Mouse (Mus musculus) forebrain, embryonic 16.5 days (tissue): ENCODE results near the gene Stap2. TPM values are rescaled to one million over a fixed set of nuclear protein-coding genes. Genes with fewer than 3 reads are reported as not detected.

ENCODE experiments used
- ATAC-seq: fragments of 200-750 bp; cut with Nextera tagmentation; 2 replicates; pipeline ENCODE4 v1.8.0; 2017; ENCODE audit warnings: mild to moderate bottlenecking, moderate library complexity
- H3K27ac ChIP-seq: fragments of 300-500 bp; sonication (generic); 2 replicates; pipeline ENCODE4 v1.5.1; 2014; ENCODE audit warnings: low read length, control low read depth
- H3K27me3 ChIP-seq: fragments of 300-500 bp; sonication (generic); replicated peaks from 2 replicates; pipeline ENCODE4 v1.6.1; 2014; ENCODE audit warnings: low read length; ENCODE audit not compliant: control insufficient read depth, insufficient read depth
- H3K36me3 ChIP-seq: fragments of 300-500 bp; sonication (generic); 2 replicates; pipeline ENCODE4 v1.6.1; 2014; ENCODE audit not compliant: control insufficient read depth, insufficient read depth
- H3K4me1 ChIP-seq: fragments of 300-500 bp; sonication (generic); replicated peaks from 2 replicates; pipeline ENCODE4 v1.6.1; 2014; ENCODE audit warnings: low read length; ENCODE audit not compliant: control insufficient read depth, insufficient read depth
- H3K4me2 ChIP-seq: fragments of 300-500 bp; sonication (generic); 2 replicates; pipeline ENCODE4 v1.6.1; 2014; ENCODE audit warnings: mild to moderate bottlenecking, low read length, control low read depth
- H3K4me3 ChIP-seq: fragments of 300-500 bp; sonication (generic); replicated peaks from 2 replicates; pipeline ENCODE4 v1.5.1; 2014; ENCODE audit warnings: mild to moderate bottlenecking, low read length, control low read depth
- H3K9ac ChIP-seq: fragments of 300-500 bp; sonication (generic); replicated peaks from 2 replicates; pipeline ENCODE4 v1.6.1; 2014; ENCODE audit warnings: low read depth, low read length, control low read depth
- H3K9me3 ChIP-seq: fragments of 300-500 bp; sonication (generic); 2 replicates; pipeline ENCODE4 v1.6.1; 2016; ENCODE audit warnings: low read length; ENCODE audit not compliant: control insufficient read depth
- WGBS: fragments of 180-500 bp; shearing (Covaris S2); extraction: QIAGEN DNeasy Blood & Tissue Kit; methylation state at CpG from one replicate; pipeline ENCODE4 v1.1.7; 2014; 5-methylcytosine and 5-hydroxymethylcytosine counted together
- polyA plus RNA-seq: library from polyadenylated mRNA; unstranded; fragments of >200 nt; fragmentation: Nextera tagmentation; extraction: Ambion mirVana; gene quantifications from 2 replicates; pipeline ENCODE4 v1.2.1, GENCODE M21; 2015

The Stap2 gene
- polyA plus RNA-seq, 1 experiment from 2014 or later, result 6.6 TPM

DNA sequence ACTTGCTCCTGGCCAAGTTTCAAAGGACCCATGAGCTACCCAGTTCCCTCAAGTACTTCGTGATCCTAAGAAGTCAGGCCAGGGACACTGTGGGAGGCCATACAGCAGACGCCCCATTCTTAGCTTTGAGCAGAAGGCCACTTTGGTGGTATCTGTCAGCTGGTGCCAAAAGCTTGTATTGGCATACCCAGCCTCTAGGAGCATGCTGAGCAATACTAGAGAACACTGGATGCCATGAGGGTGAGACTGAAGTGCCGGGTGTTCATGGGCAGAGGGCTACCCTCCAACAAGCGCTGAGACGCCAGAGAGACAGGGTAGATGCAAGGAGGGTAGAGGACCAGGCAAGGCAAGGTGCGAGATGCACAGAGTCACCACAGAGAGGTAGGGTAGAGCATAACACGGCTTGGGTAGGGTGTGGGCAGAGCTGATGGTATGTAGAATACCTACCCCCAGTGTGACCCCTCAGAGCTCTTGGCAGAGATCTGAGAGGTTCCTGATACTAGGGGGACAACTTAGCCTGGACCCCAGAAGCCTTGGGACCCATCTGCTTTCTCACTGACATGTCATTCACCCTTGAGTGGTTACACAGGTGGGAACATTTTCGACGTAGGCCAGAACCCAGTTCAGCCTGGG, 25.0 kb upstream of the Stap2 start:
- peaks cover 24% of the 10 kb centered on the region for H3K4me1 ChIP-seq
- ATAC-seq, result no peak
- no peak overlapping the region for H3K9ac ChIP-seq
- H3K27me3 ChIP-seq, result no peaks in the 10 kb centered on the region
- H3K4me3 ChIP-seq, result no peak overlapping the region
- H3K4me2 ChIP-seq, result no peak overlapping the region
- H3K27ac ChIP-seq, result no peak overlapping the region
- H3K9me3 ChIP-seq, result no peaks in the 10 kb centered on the region
- H3K36me3 ChIP-seq, result peaks cover 6% of the 10 kb centered on the region; the same call in 1 of the 2 replicates
- WGBS, result 86% methylated on average over 9 of the region's 9 CpGs

DNA sequence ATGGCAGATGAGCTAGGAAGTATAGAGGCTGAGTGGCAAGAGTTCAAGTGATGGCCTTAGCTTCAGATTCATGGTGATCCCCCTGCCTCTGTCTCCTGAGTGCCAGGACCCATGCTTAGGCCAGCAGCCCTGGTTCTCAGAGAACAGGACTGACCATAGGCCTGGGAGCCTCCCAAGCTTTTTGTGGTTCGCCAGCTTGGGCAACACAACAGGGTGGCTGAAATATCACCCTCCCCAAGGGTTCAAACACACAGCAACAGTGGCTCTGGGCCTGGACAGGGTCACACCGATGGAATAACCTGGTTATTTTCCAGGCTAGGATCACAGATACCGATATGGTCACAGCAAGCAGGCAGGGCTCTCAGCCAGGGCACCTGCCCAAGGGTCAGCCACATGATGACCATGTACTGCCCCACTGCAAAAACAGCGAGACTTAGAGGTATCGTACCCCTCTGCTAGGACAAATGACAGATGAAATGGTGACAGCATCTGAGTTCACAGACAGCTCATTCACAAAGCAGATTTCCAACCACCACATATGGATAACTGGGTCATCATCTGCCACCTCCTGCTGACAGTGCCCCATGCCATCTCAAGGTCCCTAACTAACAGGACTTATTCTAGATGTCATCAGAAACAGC, 22.5 kb upstream of the Stap2 start:
- ATAC-seq, result no peak
- no peaks in the 10 kb centered on the region for H3K27me3 ChIP-seq
- no peak overlapping the region for H3K27ac ChIP-seq
- no peak overlapping the region for H3K9ac ChIP-seq
- peaks cover 4% of the 10 kb centered on the region for H3K4me1 ChIP-seq
- H3K36me3 ChIP-seq, result peaks cover 2% of the 10 kb centered on the region; the same call in 1 of the 2 replicates
- H3K9me3 ChIP-seq, result no peaks in the 10 kb centered on the region
- 92% methylated on average over 5 of the region's 5 CpGs for WGBS
- no peak overlapping the region for H3K4me3 ChIP-seq
- H3K4me2 ChIP-seq, result no peak overlapping the region

DNA sequence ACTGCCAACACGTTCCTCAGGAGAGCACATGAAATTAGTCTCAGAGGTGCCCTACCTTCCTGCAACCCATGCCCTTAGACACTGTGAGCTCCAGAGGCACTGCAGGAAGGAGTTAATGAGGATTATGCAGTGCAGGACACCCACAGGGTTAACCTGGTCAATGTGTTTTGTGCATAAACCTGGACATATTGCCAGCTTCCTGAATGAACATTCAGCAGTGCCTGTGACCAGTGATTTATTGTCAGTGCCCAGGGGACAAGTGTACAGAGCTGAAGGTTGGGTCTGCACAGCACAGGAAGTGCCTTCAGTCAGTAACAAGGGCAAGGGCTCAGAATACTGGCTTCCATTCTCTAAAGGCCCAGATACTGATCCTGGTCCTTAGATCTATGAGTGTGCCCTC, 21.5 kb upstream of the Stap2 start:
- no peak for ATAC-seq
- H3K9ac ChIP-seq, result no peak overlapping the region
- WGBS, result 87% methylated on average over 1 of the region's 1 CpGs
- no peaks in the 10 kb centered on the region for H3K4me1 ChIP-seq
- H3K27ac ChIP-seq, result no peak overlapping the region
- H3K4me3 ChIP-seq, result no peak overlapping the region
- H3K36me3 ChIP-seq, result peaks cover 2% of the 10 kb centered on the region; the same call in 1 of the 2 replicates
- no peaks in the 10 kb centered on the region for H3K9me3 ChIP-seq
- no peak overlapping the region for H3K4me2 ChIP-seq
- H3K27me3 ChIP-seq, result no peaks in the 10 kb centered on the region

DNA sequence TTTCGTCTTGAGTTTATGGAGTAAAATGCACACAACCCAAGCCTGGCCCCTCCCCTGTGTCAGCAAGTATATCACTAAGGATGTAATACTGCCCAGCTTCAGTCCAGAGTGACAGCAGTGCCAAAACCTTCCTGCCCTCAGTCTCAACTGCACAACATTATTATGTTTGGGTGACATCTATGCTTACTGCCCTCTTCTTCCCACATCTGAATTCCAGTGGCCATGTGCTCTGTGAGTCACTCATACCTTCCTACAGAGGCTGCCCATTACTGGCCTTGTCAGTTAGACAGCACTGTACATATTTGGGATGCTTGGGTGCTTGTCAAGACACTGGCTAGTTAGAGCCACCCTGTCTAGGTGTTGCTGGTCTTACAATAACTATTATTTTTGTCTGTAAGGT, 20.9 kb upstream of the Stap2 start:
- 95% methylated on average over 1 of the region's 1 CpGs for WGBS
- Histone ChIP-seq H3K4me3 (no peak overlapping the region), H3K27me3 (no peaks in the 10 kb centered on the region), H3K27ac (no peak overlapping the region), H3K4me1 (no peaks in the 10 kb centered on the region), H3K9ac (no peak overlapping the region), H3K9me3 (no peaks in the 10 kb centered on the region), H3K36me3 (peaks cover 2% of the 10 kb centered on the region; the same call in 1 of the 2 replicates), H3K4me2 (no peak overlapping the region)
- no peak for ATAC-seq

DNA sequence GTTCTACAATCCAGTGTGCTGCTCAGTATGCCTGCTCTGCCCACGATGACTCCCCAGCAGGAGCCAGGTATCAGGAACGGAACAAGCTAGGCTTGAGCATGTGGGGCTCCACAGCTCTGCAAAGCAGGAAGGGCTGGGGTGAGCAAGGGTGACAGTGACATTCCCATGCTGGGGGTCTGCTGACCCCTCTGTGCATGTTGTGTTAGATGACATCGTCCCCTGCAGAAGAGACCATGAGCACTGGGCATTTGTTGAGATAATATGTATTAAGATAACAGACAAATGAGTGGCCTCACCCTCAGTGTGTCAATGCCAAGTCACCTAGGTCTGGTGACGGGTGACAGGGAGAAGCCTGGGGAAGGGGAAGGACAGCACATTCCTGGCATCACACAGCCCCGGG, 19.5 kb upstream of the Stap2 start:
- ATAC-seq, result no peak
- H3K9ac ChIP-seq, result no peak overlapping the region
- no peaks in the 10 kb centered on the region for H3K9me3 ChIP-seq
- H3K4me1 ChIP-seq, result no peaks in the 10 kb centered on the region
- no peaks in the 10 kb centered on the region for H3K27me3 ChIP-seq
- H3K27ac ChIP-seq, result no peak overlapping the region
- H3K4me3 ChIP-seq, result no peak overlapping the region
- 82% methylated on average over 5 of the region's 5 CpGs for WGBS
- no peak overlapping the region for H3K4me2 ChIP-seq
- H3K36me3 ChIP-seq, result peaks cover 2% of the 10 kb centered on the region; the same call in 1 of the 2 replicates

DNA sequence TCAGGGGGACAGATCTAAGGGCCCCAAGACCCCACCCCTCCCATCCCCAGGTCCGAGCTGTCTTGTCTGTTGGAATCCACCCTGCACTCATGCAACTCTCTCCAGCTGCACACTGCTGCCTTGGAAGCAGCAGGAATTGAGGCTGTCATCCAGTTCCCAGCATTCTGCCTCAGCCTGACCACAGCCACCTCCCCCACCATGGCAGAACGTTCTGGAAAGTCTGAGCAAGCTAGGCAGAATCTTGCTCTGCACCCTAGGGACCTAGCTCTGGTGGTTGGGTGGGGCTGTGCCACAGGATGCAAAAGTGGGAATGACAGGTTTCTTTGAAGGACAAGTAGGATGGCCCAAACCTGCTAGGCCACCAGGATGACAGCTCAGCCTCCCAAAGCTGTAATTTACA, 19.1 kb upstream of the Stap2 start:
- no peaks in the 10 kb centered on the region for H3K4me1 ChIP-seq
- H3K4me3 ChIP-seq, result no peak overlapping the region
- H3K36me3 ChIP-seq, result no peaks in the 10 kb centered on the region
- no peaks in the 10 kb centered on the region for H3K27me3 ChIP-seq
- no peaks in the 10 kb centered on the region for H3K9me3 ChIP-seq
- 79% methylated on average over 2 of the region's 2 CpGs for WGBS
- no peak overlapping the region for H3K9ac ChIP-seq
- no peak overlapping the region for H3K27ac ChIP-seq
- no peak overlapping the region for H3K4me2 ChIP-seq
- ATAC-seq, result no peak

DNA sequence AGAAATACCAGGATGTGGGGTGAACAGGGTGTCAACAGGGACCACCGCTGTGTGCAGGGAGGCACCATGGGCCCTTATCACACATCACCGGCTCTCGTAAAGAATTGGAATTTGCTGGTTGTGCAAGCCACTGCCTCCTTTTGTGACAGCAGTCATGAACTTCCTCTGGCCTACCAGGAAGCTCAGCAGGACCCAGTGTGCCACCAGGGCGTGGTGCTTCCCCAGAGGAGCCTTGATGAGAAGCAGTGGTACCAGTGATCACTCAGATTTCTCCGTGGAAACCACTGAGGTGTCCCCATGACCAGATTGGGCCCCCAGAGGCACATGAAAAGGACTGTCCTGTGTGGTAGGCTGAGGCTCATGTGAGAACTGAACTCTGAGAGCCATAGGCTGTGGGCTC, 18.0 kb upstream of the Stap2 start:
- Histone ChIP-seq H3K4me1 (no peaks in the 10 kb centered on the region), H3K4me3 (no peak overlapping the region), H3K27me3 (no peaks in the 10 kb centered on the region), H3K9me3 (no peaks in the 10 kb centered on the region), H3K9ac (no peak overlapping the region), H3K36me3 (peaks cover 4% of the 10 kb centered on the region), H3K4me2 (no peak overlapping the region), H3K27ac (no peak overlapping the region)
- no peak for ATAC-seq
- WGBS, result 89% methylated on average over 5 of the region's 5 CpGs

DNA sequence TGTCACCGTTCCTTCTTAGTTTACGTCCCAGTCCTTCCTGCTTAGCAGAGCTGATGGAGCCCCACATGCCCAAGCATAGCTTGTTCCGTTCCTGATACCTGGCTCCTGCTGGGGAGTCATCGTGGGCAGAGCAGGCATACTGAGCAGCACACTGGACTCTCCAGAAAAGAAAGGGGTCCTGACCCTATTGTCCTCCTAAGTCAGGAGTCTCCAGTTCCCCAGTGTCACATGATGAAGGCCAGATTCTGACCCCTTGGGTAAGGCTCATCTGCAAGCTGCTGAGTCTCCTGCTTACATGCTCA, 17.6 kb upstream of the Stap2 start:
- Histone ChIP-seq H3K4me1 (no peaks in the 10 kb centered on the region), H3K9ac (no peak overlapping the region), H3K27me3 (no peaks in the 10 kb centered on the region), H3K4me3 (no peak overlapping the region), H3K36me3 (peaks cover 5% of the 10 kb centered on the region), H3K9me3 (no peaks in the 10 kb centered on the region), H3K4me2 (no peak overlapping the region), H3K27ac (no peak overlapping the region)
- 82% methylated on average over 4 of the region's 4 CpGs for WGBS
- ATAC-seq, result no peak

DNA sequence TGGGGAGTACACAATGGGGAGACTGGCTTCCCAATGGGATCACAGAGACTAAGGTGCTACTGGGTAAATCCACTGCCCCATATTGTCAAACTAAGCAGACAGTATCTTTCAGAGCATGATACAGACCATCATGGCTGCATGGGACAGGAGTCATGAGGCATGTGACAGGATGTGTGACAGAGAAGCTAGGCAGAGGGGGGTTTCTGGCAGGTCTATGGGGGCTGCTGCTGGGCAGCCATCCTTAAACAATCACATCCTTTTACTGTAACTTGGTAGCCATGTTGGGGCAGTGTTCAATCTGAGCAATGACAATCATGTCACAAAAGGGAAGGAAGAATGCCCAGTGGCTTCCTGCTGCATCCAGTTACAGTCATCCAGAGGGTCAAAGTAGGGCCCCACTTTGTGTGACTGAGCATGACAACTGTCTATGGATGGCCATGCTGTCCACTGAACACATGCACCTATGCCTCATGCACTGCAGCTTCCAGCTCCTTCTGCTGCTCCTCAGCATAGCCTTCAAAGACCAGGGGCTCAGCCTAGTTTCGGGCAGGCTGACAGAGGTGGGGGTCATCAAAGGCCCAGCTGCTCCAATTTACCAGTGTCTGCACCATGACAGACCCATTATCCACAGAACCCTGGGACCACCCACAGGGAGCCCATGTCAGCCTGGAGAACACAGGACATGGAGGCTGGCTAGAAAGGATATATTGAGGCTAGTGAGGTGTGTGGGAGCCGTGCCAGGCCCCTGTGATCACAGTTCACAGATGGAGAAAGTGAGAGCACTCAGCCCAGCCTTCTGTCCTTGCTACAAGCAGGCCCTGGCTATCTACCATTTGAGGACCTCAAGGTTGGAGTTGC, 17.0 kb upstream of the Stap2 start:
- no peak for ATAC-seq
- peaks cover 10% of the 10 kb centered on the region for H3K36me3 ChIP-seq
- H3K9me3 ChIP-seq, result no peaks in the 10 kb centered on the region
- H3K9ac ChIP-seq, result no peak overlapping the region
- H3K27me3 ChIP-seq, result no peaks in the 10 kb centered on the region
- H3K4me2 ChIP-seq, result no peak overlapping the region
- no peak overlapping the region for H3K4me3 ChIP-seq
- 61% methylated on average over 2 of the region's 2 CpGs for WGBS
- no peaks in the 10 kb centered on the region for H3K4me1 ChIP-seq
- H3K27ac ChIP-seq, result no peak overlapping the region
